Mouse (Mus musculus): ENCODE measurements around the gene Mccc2.

- TF ChIP-seq EP300 (IDR thresholded peaks at IDR 0.05; ENCODE audit: insufficient read depth, low read depth, low read length): no peak
- TF ChIP-seq CTCF (IDR thresholded peaks at IDR 0.05): no peak
- no peak for TF ChIP-seq POLR2A (IDR thresholded peaks at IDR 0.05; ENCODE audit: insufficient read depth, low read depth, low read length)
Observed at GRCm38 (mm10) chr13:99915632-99916031, 99.8 kb downstream of the Mccc2 start.
